8 mouse cellular contexts compared by ENCODE assay signal in the genomic region with DNA sequence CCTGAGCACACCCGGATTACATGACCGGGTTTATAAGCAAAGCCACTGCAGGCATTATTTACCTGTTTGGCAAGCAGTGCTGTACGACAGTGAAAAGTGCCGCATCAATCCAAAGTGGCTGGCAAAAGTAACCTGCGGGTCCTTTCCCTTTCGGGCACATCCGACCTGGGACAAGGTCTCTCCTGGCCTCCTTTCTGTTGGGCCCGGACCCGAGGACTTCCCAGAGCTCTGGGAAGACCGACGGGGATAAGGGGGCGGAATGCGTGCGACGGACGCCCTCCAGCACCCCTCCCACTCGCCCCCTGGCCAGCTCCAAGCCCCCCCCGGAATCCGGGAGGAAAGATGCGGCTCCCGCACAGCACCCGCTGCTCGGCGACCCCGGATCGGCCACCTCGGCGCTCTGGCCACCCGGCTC. TPM values are rescaled to one million over a fixed set of nuclear protein-coding genes. Genes with fewer than 3 reads are reported as not detected.
DNase-seq lines count a peak whose midpoint lies in the region; ATAC-seq and TF ChIP-seq lines count a peak whose summit lies in the region.

No protein-coding gene starts in this region.

- WGBS in spleen, adult 2 months, result 3% methylated on average over 28 of the region's 29 CpGs
- under 1% methylated on average over 27 of the region's 29 CpGs for WGBS in intestine, embryonic 14.5 days

- TF ChIP-seq CTCF in spleen, adult 2 months (IDR thresholded peaks at IDR 0.05; ENCODE audit: extremely low read depth, insufficient read depth, insufficient read length, insufficient replicate concordance), result no peak

- H3ac ChIP-seq in myocyte (ENCODE audit: control insufficient read depth, insufficient read length), result peak overlapping the region; percentile 81

- H3K4me1 ChIP-seq in erythroblast, embryonic 14.5 days (ENCODE audit: control insufficient read depth), result no peaks in the 10 kb centered on the region
- no peaks in the 10 kb centered on the region for H3K4me1 ChIP-seq in spleen, adult 2 months (ENCODE audit: control insufficient read depth, insufficient read depth, insufficient read length)
- peaks cover 8% of the 10 kb centered on the region; the same call in 1 of the 2 replicates for H3K4me1 ChIP-seq in intestine, embryonic 14.5 days (replicated peaks; ENCODE audit: control insufficient read depth, insufficient read depth, low read length)

- H3K79me2 ChIP-seq in myocyte (ENCODE audit: control insufficient read depth, insufficient read depth), result peaks cover 40% of the 10 kb centered on the region

- H3K4me2 ChIP-seq in intestine, embryonic 14.5 days (ENCODE audit: low read length), result peak overlapping the region; percentile 79
- H3K4me2 ChIP-seq in myocyte (ENCODE audit: low read depth), result peak overlapping the region; percentile 87

- no peak for TF ChIP-seq POLR2A in spleen, adult 2 months (IDR thresholded peaks at IDR 0.05; ENCODE audit: low read depth, low read length)
- no peak for TF ChIP-seq POLR2A in myocyte (IDR thresholded peaks at IDR 0.05; ENCODE audit: insufficient read length, low read depth)

- no peak for ATAC-seq in erythroblast, adult 5-6 weeks (replicated peaks; ENCODE audit: low FRiP score, poor library complexity, severe bottlenecking)
- ATAC-seq in intestine, embryonic 14.5 days (replicated peaks; ENCODE audit: low FRiP score, low TSS enrichment, low read depth), result peak; percentile 73

- peak overlapping the region; percentile 76 for H3K9ac ChIP-seq in intestine, embryonic 14.5 days (ENCODE audit: low read length)

- no peaks in the 10 kb centered on the region for H3K36me3 ChIP-seq in erythroblast, embryonic 14.5 days (ENCODE audit: control insufficient read depth)
- no peaks in the 10 kb centered on the region for H3K36me3 ChIP-seq in spleen, adult 2 months (ENCODE audit: control insufficient read depth, insufficient read depth, low read length)
- no peaks in the 10 kb centered on the region for H3K36me3 ChIP-seq in intestine, embryonic 14.5 days (ENCODE audit: control insufficient read depth, insufficient read depth, low read length)
- no peaks in the 10 kb centered on the region for H3K36me3 ChIP-seq in myocyte (ENCODE audit: control insufficient read depth, insufficient read depth)

- H3K27me3 ChIP-seq in erythroblast, embryonic 14.5 days (ENCODE audit: control insufficient read depth), result peaks cover 26% of the 10 kb centered on the region
- peaks cover 8% of the 10 kb centered on the region; the same call in 1 of the 2 replicates for H3K27me3 ChIP-seq in spleen, adult 2 months (ENCODE audit: control insufficient read depth, insufficient read depth, low read length)
- H3K27me3 ChIP-seq in intestine, embryonic 14.5 days (replicated peaks; ENCODE audit: control insufficient read depth, insufficient read depth, low read length), result no peaks in the 10 kb centered on the region
- H3K27me3 ChIP-seq in myocyte (ENCODE audit: control insufficient read depth, insufficient read depth, insufficient read length), result no peaks in the 10 kb centered on the region

- H3K4me3 ChIP-seq in erythroblast, embryonic 14.5 days (replicated peaks), result peak overlapping the region; percentile 54
- peak overlapping the region; percentile 27; the same call in 1 of the 2 replicates for H3K4me3 ChIP-seq in spleen, adult 2 months (ENCODE audit: extremely low read depth, insufficient read depth, insufficient read length)
- H3K4me3 ChIP-seq in intestine, embryonic 14.5 days (ENCODE audit: low read depth, low read length), result peak overlapping the region; percentile 67
- peak overlapping the region; percentile 73 for H3K4me3 ChIP-seq in myocyte

- no peak overlapping the region for H3K27ac ChIP-seq in spleen, adult 2 months (ENCODE audit: insufficient read depth, low read length)
- peak overlapping the region; percentile 51 for H3K27ac ChIP-seq in intestine, embryonic 14.5 days (ENCODE audit: low read depth)

- no peaks in the 10 kb centered on the region for H3K9me3 ChIP-seq in erythroblast, embryonic 14.5 days (ENCODE audit: control insufficient read depth, low read length)
- H3K9me3 ChIP-seq in intestine, embryonic 14.5 days (ENCODE audit: control insufficient read depth, low read length), result no peaks in the 10 kb centered on the region

- no peak for DNase-seq in spleen, adult 2 months (ENCODE audit: low read depth in 1 of 2, low spot score in 2 of 2)
- no peak for DNase-seq in spleen, postnatal 4 days (ENCODE audit: low spot score in 2 of 2)
- DNase-seq in intestine, embryonic 14.5 days (ENCODE audit: low spot score), result peak; percentile 79
- DNase-seq in urinary bladder, postnatal 25 days (ENCODE audit: low spot score), result no peak
- no peak for DNase-seq in layer of hippocampus, postnatal 10 days (ENCODE audit: low spot score in 2 of 2)

TF ChIP-seq in myocyte, 11 proteins besides CTCF, POLR2A, EP300 and RAD21:
- no peak for TF ChIP-seq MYOG (IDR thresholded peaks at IDR 0.05; ENCODE audit: control insufficient read depth in 1 of 3, insufficient read depth in 1 of 3, insufficient read length in 2 of 3, low read depth in 2 of 3)
- no peak for TF ChIP-seq CEBPB (IDR thresholded peaks at IDR 0.05; ENCODE audit: insufficient read depth, poor library complexity, severe bottlenecking)
- no peak for TF ChIP-seq TCF12 (IDR thresholded peaks at IDR 0.05; ENCODE audit: insufficient read depth, poor library complexity, severe bottlenecking)
- no peak for TF ChIP-seq MAX (IDR thresholded peaks at IDR 0.05; ENCODE audit: low read depth)
- no peak for TF ChIP-seq MYOD1 (IDR thresholded peaks at IDR 0.05; ENCODE audit: control insufficient read depth in 1 of 3, insufficient read length in 2 of 3, low read depth in 2 of 3)
- TF ChIP-seq E2F4 (IDR thresholded peaks at IDR 0.05; ENCODE audit: insufficient read depth), result no peak
- no peak for TF ChIP-seq REST (IDR thresholded peaks at IDR 0.05; ENCODE audit: insufficient read depth, insufficient read length)
- no peak for TF ChIP-seq TCF3 (IDR thresholded peaks at IDR 0.05; ENCODE audit: insufficient read length, low read depth)
- no peak for TF ChIP-seq SRF (IDR thresholded peaks at IDR 0.05; ENCODE audit: control insufficient read depth, insufficient read length, low read depth)
- no peak for TF ChIP-seq POLR2AphosphoS2 (IDR thresholded peaks at IDR 0.05; ENCODE audit: insufficient read length, low read depth)
- no peak for TF ChIP-seq USF1 (IDR thresholded peaks at IDR 0.05; ENCODE audit: low read depth)

RNA-seq across cellular contexts. Expression of a gene that starts 0.8 kb away (rescaled TPM):
- 0.01 TPM in 1 of 2 replicates, not detected in the other for polyA plus RNA-seq in erythroblast, embryonic 14.5 days (2012)
- total RNA-seq in erythroblast, adult 5-6 weeks (2015; ENCODE audit: low replicate concordance), result not detected in 2 replicates
- total RNA-seq in erythroblast, adult 5-6 weeks (2017; ENCODE audit: low replicate concordance), result not detected in 2 replicates
- 0.22 and 0.38 TPM in 2 replicates for polyA plus RNA-seq in spleen, adult 2 months (2012; rRNA removed)
- 8.2 and 8.3 TPM in 2 replicates for polyA plus RNA-seq in intestine, embryonic 14.5 days (2014; fragmentation: Nextera tagmentation; extraction: Ambion mirVana)
- 15.5 TPM for polyA plus RNA-seq in myocyte (2012; fragmentation: generic; extraction: Trizol)
- total RNA-seq in layer of hippocampus, postnatal 10 days (2021), result 1 to 10 TPM; 5.5 to 6.5 TPM

RNA-seq across cellular contexts. Expression of a gene that starts 29.5 kb away (rescaled TPM):
- polyA plus RNA-seq in erythroblast, embryonic 14.5 days (2012), result 0.01 TPM in 1 of 2 replicates, not detected in the other
- not detected in 2 replicates for total RNA-seq in erythroblast, adult 5-6 weeks (2015; ENCODE audit: low replicate concordance)
- total RNA-seq in erythroblast, adult 5-6 weeks (2017; ENCODE audit: low replicate concordance), result 4.6 TPM in 1 of 2 replicates, not detected in the other
- 0.02 and 0.06 TPM in 2 replicates for polyA plus RNA-seq in spleen, adult 2 months (2012; rRNA removed)
- polyA plus RNA-seq in intestine, embryonic 14.5 days (2014; fragmentation: Nextera tagmentation; extraction: Ambion mirVana), result 2.4 and 3.9 TPM in 2 replicates
- 2.3 TPM for polyA plus RNA-seq in myocyte (2012; fragmentation: generic; extraction: Trizol)
- total RNA-seq in layer of hippocampus, postnatal 10 days (2021), result 10 to 100 TPM; 13.1 to 14.8 TPM

RNA-seq across cellular contexts. Expression of a gene that starts 55.6 kb away (rescaled TPM):
- not detected in 2 replicates for polyA plus RNA-seq in erythroblast, embryonic 14.5 days (2012)
- not detected in 2 replicates for total RNA-seq in erythroblast, adult 5-6 weeks (2015; ENCODE audit: low replicate concordance)
- not detected in 2 replicates for total RNA-seq in erythroblast, adult 5-6 weeks (2017; ENCODE audit: low replicate concordance)
- not detected in 2 replicates for polyA plus RNA-seq in spleen, adult 2 months (2012; rRNA removed)
- 6.1 and 6.8 TPM in 2 replicates for polyA plus RNA-seq in intestine, embryonic 14.5 days (2014; fragmentation: Nextera tagmentation; extraction: Ambion mirVana)
- 90.3 TPM for polyA plus RNA-seq in myocyte (2012; fragmentation: generic; extraction: Trizol)
- 1 to 10 TPM in 1 of 2 experiments, under 1 TPM in 1; 0.89 to 1.3 TPM for total RNA-seq in layer of hippocampus, postnatal 10 days (2021)

Comparison
In these comparisons a context has a peak if more than half of its experiments do, and no peak if none do; other contexts are left out.
1. RNA of a gene that starts 55.6 kb away (polyA plus RNA-seq): 90.3 TPM in myocyte (single experiment); 6.1 to 6.8 TPM in intestine, embryonic 14.5 days, not detected in spleen, adult 2 months and not detected in erythroblast, embryonic 14.5 days; every median in the first group is over 10 times any median in the second.
2. Peak in every context shown above with its lines, with median percentiles within 50 percentile points of each other: H3K4me3 ChIP-seq.